Mouse (Mus musculus): ENCODE measurements around the gene Wnt4. TPM values are rescaled to one million over a fixed set of nuclear protein-coding genes. Genes with fewer than 3 reads are reported as not detected.
A peak's percentile ranks its signal among the peaks of the same experiment; 100 is the strongest.

Gene Wnt4
- polyA plus RNA-seq, 1 experiment from 2014 or later, result 5.3 TPM

DNA sequence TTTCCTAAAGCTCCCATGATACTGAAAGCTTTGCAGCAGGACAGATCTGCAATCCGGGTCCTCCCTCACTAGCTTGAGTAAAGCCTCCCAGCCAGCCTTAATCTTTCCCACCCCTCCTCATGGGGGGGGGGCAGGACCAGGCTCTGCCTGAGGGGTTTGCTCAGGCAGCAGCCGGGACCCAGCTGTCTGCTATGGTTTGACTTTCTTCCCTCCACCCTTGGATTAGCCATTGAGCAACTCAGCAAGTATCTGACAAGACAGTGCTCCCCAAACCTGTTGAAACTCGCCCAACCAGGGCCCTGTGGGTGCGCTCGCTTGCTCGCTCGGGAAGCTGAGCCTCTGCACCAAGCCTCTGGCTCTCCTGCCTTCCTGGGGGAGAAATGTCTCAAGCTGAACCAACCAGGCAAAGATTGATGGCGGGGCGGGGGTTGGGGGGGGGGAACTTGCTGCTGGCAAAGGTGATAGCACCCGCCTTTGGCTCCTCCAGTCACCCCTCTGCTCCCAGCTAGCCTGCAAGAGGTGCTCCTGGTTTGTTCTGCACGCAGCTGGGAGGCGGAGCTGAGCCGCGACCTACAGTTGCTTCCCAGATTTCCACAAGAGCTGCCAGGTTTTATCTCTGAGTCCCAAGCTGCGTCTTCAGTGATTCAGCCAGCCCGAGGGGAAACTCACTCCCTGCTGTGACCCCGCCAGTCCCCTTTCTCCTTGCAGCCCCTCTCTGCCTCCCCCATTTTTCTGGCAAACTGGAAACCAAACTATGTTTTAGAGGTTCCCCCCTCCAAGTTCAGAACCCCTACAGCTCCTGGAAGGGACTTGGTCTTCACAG, 5.5 kb downstream of the Wnt4 start:
- Histone ChIP-seq H3K4me1 (peaks cover 48% of the 10 kb centered on the region), H3K27me3 (peaks cover 75% of the 10 kb centered on the region), H3K9ac (no peak overlapping the region), H3K36me3 (no peaks in the 10 kb centered on the region), H3K27ac (peak overlapping the region; percentile 39; the same call in 1 of the 2 replicates), H3K9me3 (no peaks in the 10 kb centered on the region), H3K4me3 (no peak overlapping the region), H3K4me2 (replicated peaks) (peak overlapping the region; percentile 25; the same call in 1 of the 2 replicates)
- no peak for ATAC-seq (ENCODE audit: low FRiP score, low read depth)
- 12% methylated on average over 17 of the region's 17 CpGs for WGBS

- H3K9me3 ChIP-seq, result no peaks in the 10 kb centered on the region
- H3K4me1 ChIP-seq, result peaks cover 42% of the 10 kb centered on the region
- ATAC-seq (ENCODE audit: low FRiP score, low read depth), result no peak
- 13% methylated on average over 4 of the region's 4 CpGs for WGBS
- H3K27ac ChIP-seq, result peak overlapping the region; percentile 39; the same call in 1 of the 2 replicates
- peak overlapping the region; percentile 25; the same call in 1 of the 2 replicates for H3K4me2 ChIP-seq (replicated peaks)
- H3K36me3 ChIP-seq, result no peaks in the 10 kb centered on the region
- H3K9ac ChIP-seq, result no peak overlapping the region
- peaks cover 70% of the 10 kb centered on the region for H3K27me3 ChIP-seq
- H3K4me3 ChIP-seq, result no peak overlapping the region
Measured at GRCm38 (mm10) chr4:137283407-137283732, 6.1 kb downstream of the Wnt4 start.

- 72% methylated on average over 15 of the region's 15 CpGs for WGBS
- Histone ChIP-seq H3K4me1 (peaks cover 27% of the 10 kb centered on the region), H3K36me3 (no peaks in the 10 kb centered on the region), H3K4me3 (no peak overlapping the region), H3K27ac (no peak overlapping the region), H3K27me3 (peaks cover 43% of the 10 kb centered on the region), H3K9ac (no peak overlapping the region), H3K4me2 (replicated peaks) (no peak overlapping the region), H3K9me3 (no peaks in the 10 kb centered on the region)
- ATAC-seq (ENCODE audit: low FRiP score, low read depth), result no peak
Measured at GRCm38 (mm10) chr4:137285876-137286661, 8.8 kb downstream of the Wnt4 start.

DNA sequence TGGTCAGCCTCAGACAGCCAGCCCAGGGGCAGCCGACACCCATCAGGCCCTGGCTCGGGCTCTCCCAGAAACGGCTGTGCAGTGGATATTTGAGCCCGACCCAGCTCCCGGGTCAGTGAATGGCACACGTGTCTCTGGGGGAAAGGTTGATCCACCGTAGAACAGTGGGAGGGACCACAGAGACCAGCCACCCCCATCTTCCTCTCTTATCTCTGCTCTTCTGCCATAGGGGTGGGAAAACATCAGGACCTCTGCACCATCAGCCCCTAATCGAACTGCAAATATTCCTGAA, 9.3 kb downstream of the Wnt4 start:
- ATAC-seq (ENCODE audit: low FRiP score, low read depth), result no peak
- H3K4me3 ChIP-seq, result no peak overlapping the region
- H3K27ac ChIP-seq, result no peak overlapping the region
- no peak overlapping the region for H3K9ac ChIP-seq
- no peaks in the 10 kb centered on the region for H3K36me3 ChIP-seq
- H3K9me3 ChIP-seq, result no peaks in the 10 kb centered on the region
- no peak overlapping the region for H3K4me2 ChIP-seq (replicated peaks)
- WGBS, result 71% methylated on average over 8 of the region's 8 CpGs
- peaks cover 37% of the 10 kb centered on the region for H3K27me3 ChIP-seq
- peaks cover 26% of the 10 kb centered on the region for H3K4me1 ChIP-seq

DNA sequence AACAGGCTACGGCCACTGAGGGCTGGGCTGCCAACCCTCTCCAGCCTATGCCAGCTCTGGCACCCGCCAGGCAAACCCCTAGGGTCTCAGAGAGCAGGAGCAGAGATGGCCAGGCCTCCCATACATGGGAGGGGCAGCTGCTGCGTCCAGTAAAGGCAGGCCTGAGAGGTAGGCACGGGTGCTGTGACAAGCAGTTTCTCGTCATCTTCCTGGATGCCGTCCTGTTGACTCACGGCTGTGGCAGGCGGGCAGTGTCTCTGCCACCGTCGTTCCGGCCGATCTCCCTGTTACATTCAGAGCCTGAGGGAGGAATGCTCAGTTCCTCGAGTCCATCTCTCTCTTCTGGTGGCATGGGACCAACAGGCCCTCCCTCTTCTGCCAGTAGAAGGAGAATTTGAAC, 9.9 kb downstream of the Wnt4 start:
- Histone ChIP-seq H3K9me3 (no peaks in the 10 kb centered on the region), H3K27me3 (peaks cover 31% of the 10 kb centered on the region), H3K4me2 (replicated peaks) (no peak overlapping the region), H3K36me3 (no peaks in the 10 kb centered on the region), H3K4me1 (peaks cover 21% of the 10 kb centered on the region), H3K9ac (no peak overlapping the region), H3K4me3 (no peak overlapping the region), H3K27ac (no peak overlapping the region)
- 80% methylated on average over 13 of the region's 13 CpGs for WGBS
- no peak for ATAC-seq (ENCODE audit: low FRiP score, low read depth)

- Histone ChIP-seq H3K9ac (no peak overlapping the region), H3K4me3 (no peak overlapping the region)
- no peak for ATAC-seq (ENCODE audit: low FRiP score, low read depth)
Measured at GRCm38 (mm10) chr4:137287818-137288217, 10.5 kb downstream of the Wnt4 start.

GRCm38 (mm10) chr4:137289701-137290100, 12.4 kb downstream of the Wnt4 start:
- no peak for ATAC-seq (ENCODE audit: low FRiP score, low read depth)
- Histone ChIP-seq H3K36me3 (no peaks in the 10 kb centered on the region), H3K9me3 (no peaks in the 10 kb centered on the region), H3K9ac (no peak overlapping the region), H3K4me2 (replicated peaks) (no peak overlapping the region), H3K4me1 (peaks cover 18% of the 10 kb centered on the region), H3K27ac (no peak overlapping the region), H3K4me3 (no peak overlapping the region), H3K27me3 (peaks cover 6% of the 10 kb centered on the region)
- WGBS, result 87% methylated on average over 6 of the region's 6 CpGs

More at GRCm38 (mm10) chr4:137287818-137288217, 10.5 kb downstream of the Wnt4 start:
- Histone ChIP-seq H3K4me2 (replicated peaks) (no peak overlapping the region), H3K36me3 (no peaks in the 10 kb centered on the region), H3K27ac (no peak overlapping the region), H3K27me3 (peaks cover 25% of the 10 kb centered on the region), H3K9me3 (no peaks in the 10 kb centered on the region), H3K4me1 (peaks cover 16% of the 10 kb centered on the region)
- WGBS, result 1% methylated on average over 4 of the region's 4 CpGs

GRCm38 (mm10) chr4:137290250-137290649, 13.0 kb downstream of the Wnt4 start:
- H3K4me2 ChIP-seq (replicated peaks), result no peak overlapping the region
- peaks cover 2% of the 10 kb centered on the region; the same call in 1 of the 2 replicates for H3K36me3 ChIP-seq
- ATAC-seq (ENCODE audit: low FRiP score, low read depth), result no peak
- H3K27ac ChIP-seq, result no peak overlapping the region
- no peaks in the 10 kb centered on the region for H3K9me3 ChIP-seq
- no peak overlapping the region for H3K4me3 ChIP-seq
- 0 out of 2 replicates have a peak, but pooled peaks cover 3% of the 10 kb centered on the region for H3K27me3 ChIP-seq
- 81% methylated on average over 3 of the region's 3 CpGs for WGBS
- H3K4me1 ChIP-seq, result peaks cover 18% of the 10 kb centered on the region
- H3K9ac ChIP-seq, result no peak overlapping the region

GRCm38 (mm10) chr4:137292625-137293024, 15.3 kb downstream of the Wnt4 start:
- H3K9me3 ChIP-seq, result no peaks in the 10 kb centered on the region
- no peak overlapping the region for H3K9ac ChIP-seq
- H3K4me3 ChIP-seq, result no peak overlapping the region
- no peak overlapping the region for H3K27ac ChIP-seq
- H3K4me2 ChIP-seq (replicated peaks), result no peak overlapping the region
- ATAC-seq (ENCODE audit: low FRiP score, low read depth), result no peak
- H3K27me3 ChIP-seq, result no peaks in the 10 kb centered on the region
- peaks cover 15% of the 10 kb centered on the region for H3K36me3 ChIP-seq
- H3K4me1 ChIP-seq, result 0 out of 2 replicates have a peak, but pooled peaks cover 8% of the 10 kb centered on the region
- WGBS, result 80% methylated on average over 7 of the region's 7 CpGs

GRCm38 (mm10) chr4:137294032-137294431, 16.7 kb downstream of the Wnt4 start:
- H3K27me3 ChIP-seq, result no peaks in the 10 kb centered on the region
- no peak for ATAC-seq (ENCODE audit: low FRiP score, low read depth)
- 0 out of 2 replicates have a peak, but pooled peaks cover 8% of the 10 kb centered on the region for H3K4me1 ChIP-seq
- H3K27ac ChIP-seq, result no peak overlapping the region
- 79% methylated on average over 7 of the region's 7 CpGs for WGBS
- H3K4me3 ChIP-seq, result no peak overlapping the region
- H3K36me3 ChIP-seq, result peaks cover 20% of the 10 kb centered on the region
- no peak overlapping the region for H3K9ac ChIP-seq
- no peaks in the 10 kb centered on the region for H3K9me3 ChIP-seq
- H3K4me2 ChIP-seq (replicated peaks), result no peak overlapping the region

DNA sequence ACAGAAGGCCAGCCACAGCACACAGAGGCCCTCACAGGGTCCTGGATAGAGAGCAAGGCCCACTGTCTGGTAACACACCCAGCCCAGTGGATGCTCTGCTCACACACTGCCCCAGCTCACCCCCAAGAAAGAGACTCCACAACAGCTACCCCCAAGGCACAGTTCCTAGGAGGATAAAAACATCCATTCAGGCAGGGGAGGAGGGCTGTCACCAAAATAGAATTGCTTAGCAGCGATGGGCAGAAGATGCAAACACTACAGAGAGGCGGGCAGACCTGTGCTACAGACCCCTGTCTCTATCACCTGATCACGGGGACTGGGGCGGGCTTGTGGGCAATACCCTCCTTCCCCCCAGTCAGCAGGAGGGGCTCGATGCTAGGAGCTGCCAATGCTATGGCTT, 17.2 kb downstream of the Wnt4 start:
- ATAC-seq (ENCODE audit: low FRiP score, low read depth), result no peak
- Histone ChIP-seq H3K4me2 (replicated peaks) (no peak overlapping the region), H3K4me3 (no peak overlapping the region), H3K36me3 (peaks cover 20% of the 10 kb centered on the region), H3K9ac (no peak overlapping the region), H3K27ac (no peak overlapping the region), H3K4me1 (0 out of 2 replicates have a peak, but pooled peaks cover 8% of the 10 kb centered on the region), H3K27me3 (no peaks in the 10 kb centered on the region), H3K9me3 (no peaks in the 10 kb centered on the region)
- WGBS, result 70% methylated on average over 5 of the region's 5 CpGs

- no peak overlapping the region for H3K4me3 ChIP-seq
- no peaks in the 10 kb centered on the region for H3K9me3 ChIP-seq
- H3K27me3 ChIP-seq, result no peaks in the 10 kb centered on the region
- H3K27ac ChIP-seq, result no peak overlapping the region
- H3K4me1 ChIP-seq, result 0 out of 2 replicates have a peak, but pooled peaks cover 8% of the 10 kb centered on the region
- H3K36me3 ChIP-seq, result peaks cover 20% of the 10 kb centered on the region
- WGBS, result 87% methylated on average over 8 of the region's 8 CpGs
- ATAC-seq (ENCODE audit: low FRiP score, low read depth), result no peak
- H3K9ac ChIP-seq, result no peak overlapping the region
- no peak overlapping the region for H3K4me2 ChIP-seq (replicated peaks)
Measured at GRCm38 (mm10) chr4:137294951-137295350, 17.7 kb downstream of the Wnt4 start.

Measured in limb, embryonic 13.5 days (tissue).